Mouse (Mus musculus): ENCODE results near the gene Cul9. TPM values are rescaled to one million over a fixed set of nuclear protein-coding genes. Genes with fewer than 3 reads are reported as not detected.
"Not testable (repeated sequence)": the region's sequence is repeated elsewhere in the genome, so short reads cannot be mapped to it uniquely, and the experiment has no call there.

Cul9 gene
- polyA plus RNA-seq, 2 experiments, result 0.46 to 0.59 TPM

GRCm38 (mm10) chr17:46558151-46558550, 12.0 kb upstream of the Cul9 start:
- peaks cover 11 to 25% of the 10 kb centered on the region in 2 experiments for H3K4me1 ChIP-seq (replicated peaks; ENCODE audit: control insufficient read depth in 2 of 2, insufficient read depth in 2 of 2, low read length in 1 of 2)
- 56% methylated on average over 5 of the region's 5 CpGs for WGBS (ENCODE audit: insufficient replicate concordance)
- ATAC-seq (ENCODE audit: insufficient read depth), result no peak

GRCm38 (mm10) chr17:46557321-46557720, 11.1 kb upstream of the Cul9 start:
- H3K9ac ChIP-seq (replicated peaks); DNase-seq (ENCODE audit: low read depth in 3 of 3, low spot score in 3 of 3); ATAC-seq (ENCODE audit: insufficient read depth); H3K36me3 ChIP-seq (replicated peaks; ENCODE audit: control insufficient read depth, insufficient read depth, low read depth); H3K4me3 ChIP-seq (ENCODE audit: insufficient read depth in 1 of 2, low read depth in 2 of 2, low read length in 2 of 2); H3K27ac ChIP-seq; H3K9me3 ChIP-seq (ENCODE audit: control insufficient read depth, low read length); H3K27me3 ChIP-seq (ENCODE audit: control insufficient read depth, insufficient read depth, low read length): not testable (repeated sequence)
- Histone ChIP-seq H3K4me2 (ENCODE audit: low read depth) (peak overlapping the region; percentile 97), H3K4me1 (replicated peaks; ENCODE audit: control insufficient read depth in 2 of 2, insufficient read depth in 2 of 2, low read length in 1 of 2) (peaks cover 13 to 30% of the 10 kb centered on the region in 2 experiments)

More at GRCm38 (mm10) chr17:46558151-46558550, 12.0 kb upstream of the Cul9 start:
- Histone ChIP-seq H3K27ac (no peak overlapping the region), H3K4me3 (ENCODE audit: insufficient read depth in 1 of 2, low read depth in 2 of 2, low read length in 2 of 2) (no peak overlapping the region), H3K4me2 (ENCODE audit: low read depth) (no peak overlapping the region), H3K36me3 (replicated peaks; ENCODE audit: control insufficient read depth, insufficient read depth, low read depth) (no peaks in the 10 kb centered on the region), H3K9me3 (ENCODE audit: control insufficient read depth, low read length) (no peaks in the 10 kb centered on the region), H3K9ac (replicated peaks) (no peak overlapping the region), H3K27me3 (ENCODE audit: control insufficient read depth, insufficient read depth, low read length) (no peaks in the 10 kb centered on the region; the same call in 1 of the 2 replicates)
- no peak for DNase-seq (ENCODE audit: low read depth in 3 of 3, low spot score in 3 of 3)
- TF ChIP-seq CTCF (IDR thresholded peaks at IDR 0.05; ENCODE audit: low read depth), result no peak
- no peak for TF ChIP-seq EP300 (IDR thresholded peaks at IDR 0.05; ENCODE audit: low read depth)

GRCm38 (mm10) chr17:46556584-46556945, 10.4 kb upstream of the Cul9 start:
- H3K9ac ChIP-seq (replicated peaks), result peak overlapping the region; percentile 71
- peaks cover 13 to 30% of the 10 kb centered on the region in 2 experiments for H3K4me1 ChIP-seq (replicated peaks; ENCODE audit: control insufficient read depth in 2 of 2, insufficient read depth in 2 of 2, low read length in 1 of 2)
- peak overlapping the region; percentile 97 for H3K4me2 ChIP-seq (ENCODE audit: low read depth)
- no peaks in the 10 kb centered on the region; the same call in none of the 2 replicates for H3K36me3 ChIP-seq (replicated peaks; ENCODE audit: control insufficient read depth, insufficient read depth, low read depth)
- DNase-seq (ENCODE audit: low read depth in 3 of 3, low spot score in 3 of 3) (peak in 1 of 3 experiments; percentile 23), ATAC-seq (ENCODE audit: insufficient read depth) (peak; percentile 12)
- H3K9me3 ChIP-seq (ENCODE audit: control insufficient read depth, low read length), result no peaks in the 10 kb centered on the region
- H3K27me3 ChIP-seq (ENCODE audit: control insufficient read depth, insufficient read depth, low read length), result no peaks in the 10 kb centered on the region; the same call in 1 of the 2 replicates
- WGBS (ENCODE audit: insufficient replicate concordance), result under 1% methylated on average over 11 of the region's 11 CpGs
- TF ChIP-seq CTCF (IDR thresholded peaks at IDR 0.05; ENCODE audit: low read depth) (no peak), EP300 (IDR thresholded peaks at IDR 0.05; ENCODE audit: low read depth) (no peak)
- peak overlapping the region; percentile 55 for H3K27ac ChIP-seq
- H3K4me3 ChIP-seq (ENCODE audit: insufficient read depth in 1 of 2, low read depth in 2 of 2, low read length in 2 of 2), result peak overlapping the region; percentile 77 to 98

GRCm38 (mm10) chr17:46555673-46556583, 9.7 kb upstream of the Cul9 start, which contains the start of gene Srf:
Srf (minus strand) TSS chr17:46556175.
- peaks cover 5% of the 10 kb centered on the region for H3K36me3 ChIP-seq (replicated peaks; ENCODE audit: control insufficient read depth, insufficient read depth, low read depth)
- TF ChIP-seq CTCF (IDR thresholded peaks at IDR 0.05; ENCODE audit: low read depth), result peak; percentile 41
- no peak for TF ChIP-seq EP300 (IDR thresholded peaks at IDR 0.05; ENCODE audit: low read depth)
- peak; percentile 96 for ATAC-seq (ENCODE audit: insufficient read depth)
- WGBS (ENCODE audit: insufficient replicate concordance), result under 1% methylated on average over 85 of the region's 87 CpGs
- no peaks in the 10 kb centered on the region; the same call in 1 of the 2 replicates for H3K27me3 ChIP-seq (ENCODE audit: control insufficient read depth, insufficient read depth, low read length)
- H3K4me1 ChIP-seq (replicated peaks; ENCODE audit: control insufficient read depth in 2 of 2, insufficient read depth in 2 of 2, low read length in 1 of 2), result peaks cover 13 to 30% of the 10 kb centered on the region in 2 experiments
- no peaks in the 10 kb centered on the region for H3K9me3 ChIP-seq (ENCODE audit: control insufficient read depth, low read length)
- peak within 1 kb of the TSS; percentile 97 for H3K4me2 ChIP-seq (ENCODE audit: low read depth)
- peak within 1 kb of the TSS; percentile 77 to 98 for H3K4me3 ChIP-seq (ENCODE audit: insufficient read depth in 1 of 2, low read depth in 2 of 2, low read length in 2 of 2)
- peak within 1 kb of the TSS; percentile 93 for H3K9ac ChIP-seq (replicated peaks)
- peak; percentile 95 to 96 (median 95) for DNase-seq (ENCODE audit: low read depth in 3 of 3, low spot score in 3 of 3)
- H3K27ac ChIP-seq, result peak within 1 kb of the TSS; percentile 55
